In the genomic region with DNA sequence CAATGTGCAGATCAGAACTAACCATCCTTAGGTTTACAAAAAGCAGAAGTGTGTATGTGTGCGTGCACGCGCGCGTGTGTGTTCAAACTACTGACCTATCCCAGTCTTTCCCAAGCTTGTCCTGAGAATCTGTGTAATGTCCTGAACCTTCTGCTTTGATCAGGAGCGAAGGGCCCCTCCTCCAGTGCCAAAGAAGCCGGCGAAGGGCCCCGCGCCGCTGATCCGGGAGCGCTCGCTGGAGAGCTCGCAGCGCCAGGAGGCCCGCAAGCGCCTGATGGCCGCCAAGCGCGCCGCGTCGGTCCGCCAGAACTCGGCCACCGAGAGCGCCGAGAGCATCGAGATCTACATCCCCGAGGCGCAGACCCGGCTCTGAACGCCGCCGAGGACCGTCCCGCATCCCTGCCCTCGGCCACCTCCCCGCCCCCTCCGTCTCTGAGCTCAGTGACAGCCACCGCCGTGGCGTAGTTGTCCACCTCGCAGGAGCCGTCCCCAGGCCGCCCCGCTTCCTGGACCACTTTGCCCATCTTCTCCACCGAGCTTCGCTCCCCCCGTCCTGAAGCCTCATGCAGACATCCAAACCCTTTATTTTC, we compare ENCODE assay signal across 8 mouse cellular contexts. TPM values are rescaled to one million over a fixed set of nuclear protein-coding genes. Genes with fewer than 3 reads are reported as not detected.
DNase-seq lines count a peak whose midpoint lies in the region; ATAC-seq and TF ChIP-seq lines count a peak whose summit lies in the region.

No protein-coding gene starts in this region.

- no peak for TF ChIP-seq CTCF in left cerebral cortex, adult 2 months (IDR thresholded peaks at IDR 0.05)
- no peak for TF ChIP-seq CTCF in heart, postnatal 0 days (IDR thresholded peaks at IDR 0.05; ENCODE audit: low read depth)
- no peak for TF ChIP-seq CTCF in liver, adult 2 months (IDR thresholded peaks at IDR 0.05; ENCODE audit: low read depth, low read length)

- no peaks in the 10 kb centered on the region for H3K36me3 ChIP-seq in heart, postnatal 0 days (replicated peaks; ENCODE audit: control insufficient read depth, insufficient read depth, low read length)
- no peaks in the 10 kb centered on the region for H3K36me3 ChIP-seq in liver, adult 2 months (ENCODE audit: control insufficient read depth, insufficient read depth, low read length)

- TF ChIP-seq EP300 in heart, postnatal 0 days (IDR thresholded peaks at IDR 0.05; ENCODE audit: low read depth): no peak

- DNase-seq in left cerebral cortex, adult 2 months (ENCODE audit: extremely low spot score in 1 of 2, low spot score in 2 of 2): no peak
- DNase-seq in left cerebral cortex, adult 11 months (ENCODE audit: low spot score): no peak
- DNase-seq in heart, postnatal 0 days (ENCODE audit: low spot score): no peak
- no peak for DNase-seq in liver, adult 2 months (ENCODE audit: extremely low read depth, low read depth, low spot score)
- peak; percentile 61 for DNase-seq in retina, postnatal 1 day
- DNase-seq in frontal cortex, postnatal 10 days (ENCODE audit: low spot score in 2 of 2): no peak
- DNase-seq in layer of hippocampus, adult 8-10 months (ENCODE audit: low spot score in 2 of 2): no peak

- no peak overlapping the region for H3K9ac ChIP-seq in heart, postnatal 0 days (replicated peaks; ENCODE audit: low read depth, low read length)
- peak overlapping the region; percentile 21; the same call in 1 of the 2 replicates for H3K9ac ChIP-seq in liver, adult 2 months (ENCODE audit: low read depth, low read length)

- WGBS in heart, postnatal 0 days: 4% methylated on average over 51 of the region's 51 CpGs
- 14% methylated on average over 51 of the region's 51 CpGs for WGBS in liver, adult 2 months

- no peak for TF ChIP-seq POLR2A in liver, adult 2 months (IDR thresholded peaks at IDR 0.05; ENCODE audit: extremely low read depth, insufficient read depth, low read length)

- H3K4me1 ChIP-seq in heart, postnatal 0 days (ENCODE audit: control insufficient read depth, insufficient read depth): 0 out of 2 replicates have a peak, but pooled peaks cover 3% of the 10 kb centered on the region
- H3K4me1 ChIP-seq in liver, adult 2 months (ENCODE audit: control insufficient read depth, insufficient read depth, low read length): no peaks in the 10 kb centered on the region

- no peaks in the 10 kb centered on the region for H3K9me3 ChIP-seq in heart, postnatal 0 days (replicated peaks; ENCODE audit: control insufficient read depth, low read length)

- H3K4me2 ChIP-seq in heart, postnatal 0 days (ENCODE audit: low read depth, low read length): peak overlapping the region; percentile 75

- intact Hi-C loops in left cerebral cortex, adult 2 months (cut with DNase I): no loop called here

- peaks cover 62% of the 10 kb centered on the region for H3K27me3 ChIP-seq in heart, postnatal 0 days (ENCODE audit: control insufficient read depth, insufficient read depth, low read length)
- no peaks in the 10 kb centered on the region for H3K27me3 ChIP-seq in liver, adult 2 months (ENCODE audit: control insufficient read depth, insufficient read depth, low read length)

- no peaks in the 10 kb centered on the region for H3K79me2 ChIP-seq in liver, adult 2 months (ENCODE audit: control insufficient read depth, insufficient read depth, low read length)

- no peak overlapping the region for H3K27ac ChIP-seq in left cerebral cortex, adult 2 months
- H3K27ac ChIP-seq in heart, postnatal 0 days (ENCODE audit: low read depth): no peak overlapping the region
- no peak overlapping the region for H3K27ac ChIP-seq in liver, adult 2 months (replicated peaks; ENCODE audit: insufficient read depth, low read depth, low read length)

- ATAC-seq in common myeloid progenitor, adult 5-6 weeks (replicated peaks; ENCODE audit: low read depth, poor library complexity, severe bottlenecking): peak; percentile 60; the same call in 1 of the 2 replicates
- ATAC-seq in heart, postnatal 0 days (ENCODE audit: insufficient read depth, low read depth): no peak

- peak overlapping the region; percentile 19; the same call in 1 of the 2 replicates for H3K4me3 ChIP-seq in left cerebral cortex, adult 2 months
- peak overlapping the region; percentile 53 for H3K4me3 ChIP-seq in heart, postnatal 0 days (ENCODE audit: low read depth, low read length)
- H3K4me3 ChIP-seq in liver, adult 2 months (ENCODE audit: insufficient read depth, low read depth, low read length): peak overlapping the region; percentile 36; the same call in 1 of the 2 replicates

RNA-seq across cellular contexts. Expression of gene Tgif1, which starts 35.4 kb away (rescaled TPM):
- total RNA-seq in left cerebral cortex, adult 2 months (2021): 1 to 10 TPM; 1.5 to 1.6 TPM
- total RNA-seq in common myeloid progenitor, adult 5-6 weeks (2017): 40.0 and 57.5 TPM in 2 replicates
- total RNA-seq in heart, postnatal 0 days (2014; rRNA removed; ENCODE audit: low replicate concordance): 7.8 and 12.9 TPM in 2 replicates
- polyA plus RNA-seq in heart, postnatal 0 days (2015; fragmentation: Nextera tagmentation; extraction: Ambion mirVana): 9.0 and 10.6 TPM in 2 replicates
- total RNA-seq in liver, adult 2 months (2014; rRNA removed): 10.6 and 16.2 TPM in 2 replicates
- 14.5 and 17.0 TPM in 2 replicates for polyA plus RNA-seq in liver, adult 2 months (2012; rRNA removed)
- 1 to 10 TPM; 1.8 to 9.1 (median 5.3) TPM for total RNA-seq in layer of hippocampus, adult 8-10 months (2022)
